In the genomic region with DNA sequence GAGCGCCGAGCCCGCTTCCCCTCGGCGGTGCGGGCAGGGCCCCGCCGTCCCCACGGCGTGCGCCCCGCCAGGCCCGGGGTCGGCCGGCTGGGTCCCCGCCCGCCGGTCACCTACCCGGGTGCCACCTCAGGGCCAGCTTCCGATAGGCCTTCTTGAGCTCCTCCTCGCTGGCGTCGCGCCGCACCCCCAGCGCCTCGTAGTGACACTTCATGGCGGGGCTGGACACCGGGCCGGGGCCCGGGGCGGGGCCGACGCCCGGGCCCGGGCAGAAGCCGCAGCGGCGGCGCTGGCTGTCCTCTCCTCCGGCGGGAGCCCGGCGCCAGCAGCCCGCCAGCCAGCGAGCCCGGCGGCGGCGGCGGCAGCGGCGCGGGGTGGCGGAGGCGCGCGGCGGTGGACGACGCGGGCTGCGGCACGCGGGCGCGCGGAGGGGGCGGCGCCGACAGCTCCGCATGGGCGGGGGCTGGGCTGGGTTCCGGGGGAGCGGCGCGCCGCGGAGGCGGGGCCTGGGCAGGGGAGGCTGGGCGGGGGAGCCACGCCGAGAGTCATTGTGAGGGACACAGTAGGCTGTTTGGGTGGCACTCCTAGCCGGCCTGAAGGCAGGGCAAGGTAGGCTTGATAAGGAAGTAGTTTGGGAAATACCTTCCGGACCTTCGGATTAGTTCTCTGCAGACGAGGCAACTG, we compare ENCODE assay signal across 8 mouse cellular contexts. TPM values are rescaled to one million over a fixed set of nuclear protein-coding genes. Genes with fewer than 3 reads are reported as not detected.
DNase-seq lines count a peak whose midpoint lies in the region; ATAC-seq and TF ChIP-seq lines count a peak whose summit lies in the region.

A gene (minus strand): TSS at position 366 of the 681 bp plus-strand sequence.

- no peaks in the 10 kb centered on the region for H3K9me3 ChIP-seq in MEL (replicated peaks; ENCODE audit: insufficient read depth, low read length)
- H3K9me3 ChIP-seq in forebrain, embryonic 14.5 days (replicated peaks; ENCODE audit: control insufficient read depth, low read length) = no peaks in the 10 kb centered on the region
- no peaks in the 10 kb centered on the region for H3K9me3 ChIP-seq in lung, embryonic 16.5 days (ENCODE audit: control insufficient read depth, low read length)

- TF ChIP-seq RAD21 in MEL (IDR thresholded peaks at IDR 0.05; ENCODE audit: low read depth, low read length) = no peak

- peak within 1 kb of the TSS; percentile 82 for H3K4me2 ChIP-seq in forebrain, embryonic 14.5 days (ENCODE audit: low read length)
- H3K4me2 ChIP-seq in lung, embryonic 16.5 days (ENCODE audit: low read depth, low read length) = peak within 1 kb of the TSS; percentile 90

- H3K9ac ChIP-seq in MEL (ENCODE audit: control insufficient read depth, low read depth, low read length, poor library complexity, severe bottlenecking) = peak within 1 kb of the TSS; percentile 77
- H3K9ac ChIP-seq in forebrain, embryonic 14.5 days (ENCODE audit: low read length) = peak within 1 kb of the TSS; percentile 88
- peak within 1 kb of the TSS; percentile 79 for H3K9ac ChIP-seq in lung, embryonic 16.5 days (ENCODE audit: low read length)

- TF ChIP-seq POLR2A in MEL (IDR thresholded peaks at IDR 0.05; ENCODE audit: control insufficient read depth in 1 of 2, insufficient read depth in 1 of 2, low read depth in 1 of 2, low read length in 2 of 2, poor library complexity in 1 of 2) = peak; percentile 37 to 63; a peak in 3 of 4 replicates

- no peak for TF ChIP-seq EP300 in MEL (IDR thresholded peaks at IDR 0.05; ENCODE audit: low read depth in 1 of 2, low read length in 2 of 2)

- DNase-seq in MEL (ENCODE audit: low read depth, low spot score) = peak; percentile 90
- DNase-seq in cerebellum, adult 11 months = peak; percentile 87
- DNase-seq in forebrain, embryonic 14.5 days (ENCODE audit: low spot score) = peak; percentile 87
- DNase-seq in heart, postnatal 14 days = peak; percentile 88 to 91
- DNase-seq in layer of hippocampus, adult 18-20 months (ENCODE audit: low spot score in 2 of 2) = peak; percentile 68 to 82
- peak; percentile 73 for DNase-seq in ovary, adult 18-20 months (ENCODE audit: low spot score)
- peak; percentile 83 for DNase-seq in thymus, postnatal 0 days (ENCODE audit: low spot score)

- H3K79me2 ChIP-seq in MEL (ENCODE audit: control insufficient read depth, insufficient read depth, low read length, poor library complexity) = peaks cover 30% of the 10 kb centered on the region

- intact Hi-C loops in heart, postnatal 14 days (cut with DNase I) = no loop called here

- peaks cover 2 to 11% of the 10 kb centered on the region in 2 experiments for H3K4me1 ChIP-seq in MEL (ENCODE audit: control insufficient read depth in 1 of 2, insufficient read depth in 2 of 2, low read length in 2 of 2)
- H3K4me1 ChIP-seq in forebrain, embryonic 14.5 days (ENCODE audit: control insufficient read depth, insufficient read depth, low read length) = peaks cover 5% of the 10 kb centered on the region; the same call in 1 of the 2 replicates
- H3K4me1 ChIP-seq in lung, embryonic 16.5 days (replicated peaks; ENCODE audit: control insufficient read depth, insufficient read depth, low read length) = peaks cover 7% of the 10 kb centered on the region

- peaks cover 0 to 12% of the 10 kb centered on the region in 2 experiments; a peak in 3 of 4 replicates for H3K36me3 ChIP-seq in MEL (ENCODE audit: control insufficient read depth in 1 of 2, insufficient read depth in 2 of 2, low read length in 2 of 2)
- peaks cover 4% of the 10 kb centered on the region for H3K36me3 ChIP-seq in forebrain, embryonic 14.5 days (ENCODE audit: control insufficient read depth, insufficient read depth, low read length)
- H3K36me3 ChIP-seq in lung, embryonic 16.5 days (ENCODE audit: control insufficient read depth, insufficient read depth, low read length) = peaks cover 3% of the 10 kb centered on the region

- H3K27me3 ChIP-seq in MEL (ENCODE audit: control insufficient read depth in 1 of 2, insufficient read depth in 2 of 2, low read length in 2 of 2) = no peaks in the 10 kb centered on the region
- H3K27me3 ChIP-seq in forebrain, embryonic 14.5 days (replicated peaks; ENCODE audit: control insufficient read depth, insufficient read depth, low read length) = no peaks in the 10 kb centered on the region
- no peaks in the 10 kb centered on the region for H3K27me3 ChIP-seq in lung, embryonic 16.5 days (ENCODE audit: control insufficient read depth, insufficient read depth, low read depth, low read length)

- no peak for TF ChIP-seq CTCF in MEL (IDR thresholded peaks at IDR 0.05 in 2 of 3, conservative IDR thresholded peaks at IDR 0.05 in 1 of 3; ENCODE audit: control insufficient read depth in 1 of 3, insufficient read depth in 1 of 3, low read depth in 2 of 3, low read length in 3 of 3, poor library complexity in 1 of 3, severe bottlenecking in 1 of 3)

- H3K27ac ChIP-seq in MEL (ENCODE audit: control insufficient read depth, low read depth, low read length) = peak within 1 kb of the TSS; percentile 43
- peak within 1 kb of the TSS; percentile 87 for H3K27ac ChIP-seq in forebrain, embryonic 14.5 days (ENCODE audit: low read depth, low read length)
- peak within 1 kb of the TSS; percentile 72 for H3K27ac ChIP-seq in lung, embryonic 16.5 days (ENCODE audit: low read length)

- 1% methylated on average over 57 of the region's 87 CpGs for WGBS in forebrain, embryonic 14.5 days
- WGBS in lung, embryonic 16.5 days = 0% methylated on average over 55 of the region's 87 CpGs

- peak; percentile 95 for ATAC-seq in forebrain, embryonic 14.5 days
- ATAC-seq in lung, embryonic 16.5 days (ENCODE audit: low read depth) = peak; percentile 98

- H3K4me3 ChIP-seq in MEL (ENCODE audit: control insufficient read depth in 1 of 2, insufficient read depth in 1 of 2, low read depth in 2 of 2, low read length in 2 of 2) = peak within 1 kb of the TSS; percentile 68 to 98
- H3K4me3 ChIP-seq in forebrain, embryonic 14.5 days (ENCODE audit: low read depth, low read length) = peak within 1 kb of the TSS; percentile 82
- H3K4me3 ChIP-seq in lung, embryonic 16.5 days (ENCODE audit: low read length) = peak within 1 kb of the TSS; percentile 90

TF ChIP-seq in MEL, 35 proteins besides CTCF, POLR2A, EP300 and RAD21 (continues in another document):
- TF ChIP-seq ZMIZ1 (IDR thresholded peaks at IDR 0.05; ENCODE audit: low read depth, low read length) (peak; percentile 76), UBTF (IDR thresholded peaks at IDR 0.05; ENCODE audit: borderline replicate concordance, insufficient read depth, low read depth, low read length) (peak; percentile 91), GABPA (IDR thresholded peaks at IDR 0.05; ENCODE audit: low read depth, low read length) (no peak), CHD1 (IDR thresholded peaks at IDR 0.05; ENCODE audit: low read depth, low read length) (no peak), NELFE (IDR thresholded peaks at IDR 0.05; ENCODE audit: low read depth, low read length) (peak; percentile 58), ETS1 (IDR thresholded peaks at IDR 0.05; ENCODE audit: low read depth, low read length) (peak; percentile 15; the same call in 1 of the 2 replicates), MAX (IDR thresholded peaks at IDR 0.05; ENCODE audit: low read length) (no peak), USF1 (IDR thresholded peaks at IDR 0.05; ENCODE audit: low read depth, low read length) (no peak), POLR2AphosphoS2 (IDR thresholded peaks at IDR 0.05; ENCODE audit: low read length) (no peak), CHD2 (IDR thresholded peaks at IDR 0.05; ENCODE audit: low read length) (no peak), MAFK (IDR thresholded peaks at IDR 0.05; ENCODE audit: borderline replicate concordance, low read depth, low read length) (no peak), ZKSCAN1 (IDR thresholded peaks at IDR 0.05; ENCODE audit: low read depth, low read length) (0 out of 2 replicates have a peak, but pooled peaks have one; percentile 39), MYC (IDR thresholded peaks at IDR 0.05; ENCODE audit: low read depth, low read length) (no peak), HCFC1 (IDR thresholded peaks at IDR 0.05; ENCODE audit: low read depth, low read length) (peak; percentile 59; the same call in 1 of the 2 replicates), ELF1 (IDR thresholded peaks at IDR 0.05; ENCODE audit: low read depth, low read length) (no peak), RCOR1 (IDR thresholded peaks at IDR 0.05; ENCODE audit: low read depth, low read length) (no peak), GATA1 (IDR thresholded peaks at IDR 0.05; ENCODE audit: low read depth, low read length) (peak; percentile 18; the same call in 1 of the 2 replicates), BHLHE40 (IDR thresholded peaks at IDR 0.05; ENCODE audit: borderline replicate concordance, low read depth, low read length) (no peak), POLR2AphosphoS5 (IDR thresholded peaks at IDR 0.05; ENCODE audit: borderline replicate concordance, low read depth, low read length) (no peak), USF2 (IDR thresholded peaks at IDR 0.05; ENCODE audit: borderline replicate concordance in 1 of 2, insufficient read depth in 1 of 2, low read depth in 1 of 2, low read length in 2 of 2) (no peak), TAL1 (IDR thresholded peaks at IDR 0.05; ENCODE audit: low read length) (no peak), KAT2A (conservative IDR thresholded peaks at IDR 0.05; ENCODE audit: low read depth, low read length) (no peak), MEF2A (IDR thresholded peaks at IDR 0.05; ENCODE audit: extremely low read depth, insufficient replicate concordance, low read depth, low read length, poor library complexity, severe bottlenecking) (no peak), SIN3A (IDR thresholded peaks at IDR 0.05; ENCODE audit: low read length) (0 out of 2 replicates have a peak, but pooled peaks have one; percentile 2), TBP (IDR thresholded peaks at IDR 0.05; ENCODE audit: low read depth, low read length) (no peak), JUND (IDR thresholded peaks at IDR 0.05; ENCODE audit: low read depth, low read length) (no peak), MYB (IDR thresholded peaks at IDR 0.05; ENCODE audit: low read depth, low read length) (no peak), TCF12 (IDR thresholded peaks at IDR 0.05; ENCODE audit: low read depth, low read length) (peak; percentile 24; the same call in 1 of the 2 replicates)

RNA-seq across cellular contexts. Expression of the gene that starts here (rescaled TPM):
- 40.8 and 44.0 TPM in 2 replicates for total RNA-seq in MEL (2012; rRNA removed)
- polyA plus RNA-seq in MEL (2012; ENCODE audit: insufficient read depth in 1 of 2, insufficient read length in 2 of 2, low read depth in 1 of 2, low replicate concordance in 2 of 2, missing spikeins in 1 of 2) = 100 to 1,000 TPM in 1 of 2 experiments, 10 to 100 TPM in 1; 83.6 to 136 TPM
- 5.1 and 7.0 TPM in 2 replicates for polyA plus RNA-seq in forebrain, embryonic 14.5 days (2014; fragmentation: Nextera tagmentation; extraction: Ambion mirVana)
- 10 to 100 TPM; 23.3 to 24.4 TPM for total RNA-seq in heart, postnatal 14 days (2021)
- total RNA-seq in layer of hippocampus, adult 18-20 months (2021) = 10 to 100 TPM; 23.7 to 26.3 TPM
- polyA plus RNA-seq in lung, embryonic 16.5 days (2015; fragmentation: Nextera tagmentation; extraction: Ambion mirVana) = 6.9 and 7.7 TPM in 2 replicates
- 14.9 and 17.5 TPM in 2 replicates for polyA plus RNA-seq in thymus, postnatal 0 days (2015; fragmentation: Nextera tagmentation; extraction: Ambion mirVana)

Comparison
In these comparisons a context has a peak if more than half of its experiments do, and no peak if none do; other contexts are left out.
1. Peak in every context shown above with its lines: DNase-seq, ATAC-seq, H3K4me3 ChIP-seq and H3K27ac ChIP-seq.